Mouse (Mus musculus) myocyte (in vitro differentiated cells): Measurements from ENCODE around the gene Ugt1a1.

Experiments used
- E2F4 ChIP-seq: IDR thresholded peaks from one replicate; pipeline ENCODE4 v1.6.1; 2011; ENCODE audit warnings: mild to moderate bottlenecking, control low read depth, moderate library complexity; ENCODE audit not compliant: insufficient read depth
- MAX ChIP-seq: IDR thresholded peaks from one replicate; pipeline ENCODE4 v1.6.1; 2011; ENCODE audit warnings: low read depth, mild to moderate bottlenecking, control low read depth
- MYOG ChIP-seq, 3 experiments: IDR thresholded peaks; one replicate each; pipeline ENCODE4 v1.6.1; 2011; ENCODE audit warnings: control low read depth in 2 of 3, low read depth in 2 of 3, mild to moderate bottlenecking in 2 of 3; ENCODE audit not compliant: insufficient read length in 2 of 3, control insufficient read depth in 1 of 3, insufficient read depth in 1 of 3
- POLR2A ChIP-seq: IDR thresholded peaks from one replicate; pipeline ENCODE4 v1.6.1; 2011; ENCODE audit warnings: low read depth, mild to moderate bottlenecking, control low read depth, moderate library complexity; ENCODE audit not compliant: insufficient read length
- POLR2AphosphoS2 ChIP-seq: IDR thresholded peaks from one replicate; pipeline ENCODE4 v1.6.1; 2011; ENCODE audit warnings: low read depth, control low read depth; ENCODE audit not compliant: insufficient read length
- SRF ChIP-seq: IDR thresholded peaks from one replicate; pipeline ENCODE4 v1.6.1; 2011; ENCODE audit warnings: low read depth; ENCODE audit not compliant: control insufficient read depth, insufficient read length

DNA sequence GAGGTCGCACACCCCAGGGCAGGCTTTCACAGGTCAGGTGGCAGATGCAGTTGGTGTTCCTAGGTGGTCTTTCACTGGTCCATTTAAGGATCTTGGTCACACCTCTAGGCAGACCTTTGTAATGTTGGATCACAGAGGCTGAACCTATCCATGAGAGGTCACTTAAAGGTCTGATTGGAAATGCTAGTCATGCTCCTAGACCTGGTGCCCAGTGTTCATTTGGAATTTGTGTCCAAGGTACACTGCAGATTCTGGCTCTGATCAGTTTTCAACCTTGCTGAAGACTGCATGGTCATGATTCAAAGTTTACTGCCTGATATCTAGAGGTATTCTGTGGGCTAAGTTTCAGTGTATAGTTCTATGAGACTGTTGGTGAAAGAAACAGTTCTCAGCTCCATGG lies 32.1 kb upstream of the Ugt1a1 start:
- TF ChIP-seq MAX (no peak), POLR2A (no peak), E2F4 (no peak), MYOG (IDR thresholded peaks at IDR 0.05; ENCODE audit: control insufficient read depth in 1 of 3, insufficient read depth in 1 of 3, insufficient read length in 2 of 3, low read depth in 2 of 3) (no peak), SRF (no peak), POLR2AphosphoS2 (no peak)
